Mouse (Mus musculus) stomach, embryonic 16.5 days (tissue): ENCODE results near the gene Ngfr. TPM values are rescaled to one million over a fixed set of nuclear protein-coding genes. Genes with fewer than 3 reads are reported as not detected.

Experiments used
- ATAC-seq: fragments of 200-750 bp; cut with Nextera tagmentation; 2 replicates; pipeline ENCODE4 v1.8.0; 2017; ENCODE audit warnings: moderate number of reproducible peaks, moderate TSS enrichment; ENCODE audit not compliant: insufficient read depth, low FRiP score
- H3K27ac ChIP-seq: fragments of 300-500 bp; sonication (generic); 2 replicates; pipeline ENCODE4 v1.5.1; 2014; ENCODE audit warnings: low read length
- H3K27me3 ChIP-seq: fragments of 300-500 bp; sonication (generic); 2 replicates; pipeline ENCODE4 v1.6.1; 2014; ENCODE audit warnings: low read length, control low read depth, mixed read lengths; ENCODE audit not compliant: control insufficient read depth, insufficient read depth
- H3K36me3 ChIP-seq: fragments of 300-500 bp; sonication (generic); 2 replicates; pipeline ENCODE4 v1.6.1; 2014; ENCODE audit warnings: low read length; ENCODE audit not compliant: control insufficient read depth, insufficient read depth
- H3K4me1 ChIP-seq: fragments of 300-500 bp; sonication (generic); 2 replicates; pipeline ENCODE4 v1.6.1; 2014; ENCODE audit warnings: low read length, control low read depth, mixed read lengths; ENCODE audit not compliant: control insufficient read depth, insufficient read depth
- H3K4me2 ChIP-seq: fragments of 300-500 bp; sonication (generic); 2 replicates; pipeline ENCODE4 v1.6.1; 2014; ENCODE audit warnings: low read depth, low read length, mixed read lengths
- H3K4me3 ChIP-seq: fragments of 300-500 bp; sonication (generic); replicated peaks from 2 replicates; pipeline ENCODE4 v1.5.1; 2014; ENCODE audit warnings: mild to moderate bottlenecking, low read length
- H3K9ac ChIP-seq: fragments of 300-500 bp; sonication (generic); 2 replicates; pipeline ENCODE4 v1.6.1; 2014; ENCODE audit warnings: low read length
- H3K9me3 ChIP-seq: fragments of 300-500 bp; sonication (generic); replicated peaks from 2 replicates; pipeline ENCODE4 v1.6.1; 2016; ENCODE audit warnings: low read length, control low read depth; ENCODE audit not compliant: control insufficient read depth
- WGBS: fragments of 180-500 bp; shearing (Covaris S2); extraction: QIAGEN DNeasy Blood & Tissue Kit; methylation state at CpG from one replicate; pipeline ENCODE4 v1.1.7; 2014; 5-methylcytosine and 5-hydroxymethylcytosine counted together
- polyA plus RNA-seq: library from polyadenylated mRNA; unstranded; fragments of >200 nt; fragmentation: Nextera tagmentation; extraction: Ambion mirVana; gene quantifications from 2 replicates; pipeline ENCODE4 v1.2.1, GENCODE M21; 2015

Ngfr gene
- 13.2 and 15.0 TPM in 2 replicates for polyA plus RNA-seq

DNA sequence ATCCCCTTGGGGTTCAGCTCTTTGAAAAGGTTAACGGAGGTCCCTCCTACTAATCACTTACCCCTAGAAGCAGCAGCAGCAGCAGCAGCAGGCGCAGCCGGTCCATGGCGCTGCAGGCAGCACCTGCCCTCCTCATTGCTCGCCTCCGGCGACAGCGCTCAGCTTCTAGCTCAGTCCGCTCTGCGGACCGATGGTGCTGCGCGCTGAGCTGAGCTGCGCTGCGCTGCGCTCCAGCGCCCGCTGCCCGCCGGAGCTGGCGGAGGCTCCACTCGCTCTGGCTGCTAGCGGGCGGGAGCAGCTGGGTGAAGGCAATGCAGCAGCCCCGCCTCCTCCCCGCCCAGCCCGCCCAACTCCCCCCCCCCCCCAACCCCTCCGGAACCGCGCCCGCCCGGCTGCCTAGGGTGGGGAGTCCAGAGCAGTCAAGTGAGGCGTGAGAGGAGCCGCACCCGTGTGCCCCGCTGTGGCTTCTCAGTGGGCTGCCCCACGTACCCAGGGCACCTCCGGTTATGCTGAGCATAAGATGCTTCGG lies at the start of gene Ngfr:
Gene Ngfr (minus strand): TSS at position 313 of the 529 bp plus-strand sequence.
- no peaks in the 10 kb centered on the region for H3K9me3 ChIP-seq
- H3K9ac ChIP-seq, result peak within 1 kb of the TSS; percentile 65
- no peaks in the 10 kb centered on the region for H3K36me3 ChIP-seq
- no peak within 1 kb of the TSS for H3K27ac ChIP-seq
- H3K4me1 ChIP-seq, result peaks cover 26% of the 10 kb centered on the region
- peaks cover 48% of the 10 kb centered on the region for H3K27me3 ChIP-seq
- peak within 1 kb of the TSS; percentile 48 for H3K4me3 ChIP-seq
- peak within 1 kb of the TSS; percentile 76 for H3K4me2 ChIP-seq
- peak; percentile 71 for ATAC-seq
- under 1% methylated on average over 35 of the region's 39 CpGs for WGBS

GRCm38 (mm10) chr11:95635030-95635429 lies 47.5 kb upstream of the Ngfr start:
- H3K9ac ChIP-seq, result no peak overlapping the region
- no peak overlapping the region for H3K27ac ChIP-seq
- H3K4me1 ChIP-seq, result peaks cover 14% of the 10 kb centered on the region
- no peak overlapping the region for H3K4me2 ChIP-seq
- WGBS, result 13% methylated on average over 2 of the region's 2 CpGs
- ATAC-seq, result no peak
- no peaks in the 10 kb centered on the region for H3K36me3 ChIP-seq
- H3K27me3 ChIP-seq, result no peaks in the 10 kb centered on the region
- H3K9me3 ChIP-seq, result no peaks in the 10 kb centered on the region
- H3K4me3 ChIP-seq, result no peak overlapping the region

DNA sequence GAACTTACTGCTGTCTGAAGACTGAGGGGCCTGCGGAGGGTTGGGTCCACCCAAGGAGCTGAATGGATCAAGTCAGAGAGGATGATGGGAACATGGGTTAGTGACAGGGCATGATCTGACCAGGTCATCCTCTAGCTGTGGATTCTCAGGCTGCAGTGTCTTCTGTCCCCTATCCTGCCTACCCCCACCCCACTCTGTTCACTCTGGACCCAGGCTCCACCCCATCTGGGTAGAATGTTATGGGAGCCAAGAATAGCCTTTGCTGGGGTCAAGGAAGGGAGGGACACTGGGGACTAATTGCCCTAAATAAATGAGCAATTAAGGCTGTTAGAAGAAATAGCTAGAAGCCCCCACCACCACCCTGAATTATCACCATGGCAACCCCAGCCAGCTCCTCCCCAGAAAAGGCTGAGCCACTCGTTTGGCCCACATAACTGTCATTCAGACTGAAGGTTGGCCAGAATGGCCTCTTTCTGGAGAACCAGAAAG lies 46.0 kb upstream of the Ngfr start:
- H3K36me3 ChIP-seq, result no peaks in the 10 kb centered on the region
- WGBS, result 70% methylated on average over 2 of the region's 2 CpGs
- H3K4me1 ChIP-seq, result peaks cover 14% of the 10 kb centered on the region
- H3K4me2 ChIP-seq, result no peak overlapping the region
- no peak overlapping the region for H3K9ac ChIP-seq
- H3K4me3 ChIP-seq, result no peak overlapping the region
- ATAC-seq, result no peak
- no peaks in the 10 kb centered on the region for H3K27me3 ChIP-seq
- no peaks in the 10 kb centered on the region for H3K9me3 ChIP-seq
- H3K27ac ChIP-seq, result 0 out of 2 replicates have a peak overlapping the region, but pooled peaks have one; percentile 12

DNA sequence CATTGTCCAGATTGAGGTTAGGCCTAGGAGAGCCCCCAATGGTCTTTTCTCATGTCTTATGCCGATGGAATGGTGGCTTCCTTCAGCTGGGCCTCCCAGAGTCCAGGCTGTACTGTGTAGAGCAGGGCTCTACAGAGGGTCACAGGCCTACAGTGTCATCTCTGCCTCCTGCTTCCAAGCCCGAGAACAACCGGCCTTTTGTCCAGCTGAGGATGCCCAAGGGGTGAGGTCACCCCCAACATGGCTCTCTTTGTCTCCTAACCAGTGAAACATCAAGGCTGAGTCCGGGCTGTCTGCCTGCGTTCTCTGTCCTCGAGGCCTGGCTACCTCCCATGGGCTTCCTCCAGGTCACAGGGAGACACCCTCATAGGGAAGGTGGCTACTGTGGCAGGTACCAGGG lies 44.9 kb upstream of the Ngfr start:
- peak overlapping the region; percentile 31; the same call in 1 of the 2 replicates for H3K27ac ChIP-seq
- H3K4me3 ChIP-seq, result no peak overlapping the region
- H3K4me1 ChIP-seq, result peaks cover 14% of the 10 kb centered on the region
- 0 out of 2 replicates have a peak overlapping the region, but pooled peaks have one; percentile 6 for H3K9ac ChIP-seq
- ATAC-seq, result no peak
- H3K27me3 ChIP-seq, result no peaks in the 10 kb centered on the region
- H3K36me3 ChIP-seq, result no peaks in the 10 kb centered on the region
- WGBS, result 77% methylated on average over 6 of the region's 6 CpGs
- H3K4me2 ChIP-seq, result no peak overlapping the region
- no peaks in the 10 kb centered on the region for H3K9me3 ChIP-seq

DNA sequence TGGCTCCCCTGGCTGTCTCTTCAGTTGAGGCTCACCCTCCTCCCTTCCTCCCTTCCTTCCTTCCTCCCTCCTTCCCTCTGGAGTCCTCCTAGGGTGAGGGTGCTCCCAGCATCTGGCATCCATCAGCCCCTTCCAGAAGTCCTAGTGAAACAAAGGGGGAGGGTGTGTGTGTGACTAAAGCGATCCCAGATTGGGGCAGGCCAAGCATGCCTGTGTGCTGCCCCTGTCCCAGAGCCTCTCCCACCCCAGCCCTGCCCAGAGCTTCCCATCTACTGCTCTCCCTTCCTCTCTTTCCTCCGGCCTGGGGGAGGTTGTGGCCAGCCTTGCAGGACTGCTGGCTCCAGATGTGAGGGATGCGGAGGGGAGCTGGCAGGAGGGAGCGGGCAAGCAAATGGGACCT lies 43.8 kb upstream of the Ngfr start:
- Histone ChIP-seq H3K27me3 (no peaks in the 10 kb centered on the region), H3K36me3 (no peaks in the 10 kb centered on the region), H3K9me3 (no peaks in the 10 kb centered on the region), H3K9ac (peak overlapping the region; percentile 32; the same call in 1 of the 2 replicates), H3K4me1 (peaks cover 14% of the 10 kb centered on the region), H3K27ac (peak overlapping the region; percentile 31; the same call in 1 of the 2 replicates), H3K4me2 (no peak overlapping the region), H3K4me3 (no peak overlapping the region)
- ATAC-seq, result peak; percentile 75
- WGBS, result 33% methylated on average over 4 of the region's 4 CpGs

DNA sequence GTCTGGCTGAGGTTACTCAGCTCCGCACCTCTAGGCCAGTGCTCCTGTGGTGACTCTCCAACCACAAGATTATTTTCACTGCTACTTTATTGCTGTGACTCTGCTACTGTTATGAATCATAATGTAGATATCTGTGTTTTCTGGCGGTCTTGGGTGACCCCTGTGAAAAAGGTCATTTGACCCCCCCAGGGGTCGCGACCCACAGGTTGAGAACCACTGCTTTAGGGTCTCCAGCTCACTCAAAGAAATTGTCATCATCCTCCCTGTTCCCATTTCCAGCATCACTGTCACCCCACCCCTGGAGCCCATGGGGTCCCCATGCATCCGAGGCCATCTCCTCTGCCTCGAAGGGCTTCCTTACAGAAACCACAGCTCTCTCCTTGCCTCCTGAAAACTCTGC lies 43.0 kb upstream of the Ngfr start:
- ATAC-seq, result no peak
- no peak overlapping the region for H3K4me3 ChIP-seq
- 83% methylated on average over 6 of the region's 6 CpGs for WGBS
- H3K4me2 ChIP-seq, result no peak overlapping the region
- no peak overlapping the region for H3K9ac ChIP-seq
- no peaks in the 10 kb centered on the region for H3K9me3 ChIP-seq
- H3K36me3 ChIP-seq, result no peaks in the 10 kb centered on the region
- H3K4me1 ChIP-seq, result peaks cover 14% of the 10 kb centered on the region
- H3K27me3 ChIP-seq, result no peaks in the 10 kb centered on the region
- H3K27ac ChIP-seq, result no peak overlapping the region

GRCm38 (mm10) chr11:95622426-95622825 lies 34.9 kb upstream of the Ngfr start:
- no peak for ATAC-seq

GRCm38 (mm10) chr11:95621541-95622130 lies 34.1 kb upstream of the Ngfr start:
- H3K4me1 ChIP-seq, result peaks cover 20% of the 10 kb centered on the region
- no peak for ATAC-seq

More at GRCm38 (mm10) chr11:95622426-95622825, 34.9 kb upstream of the Ngfr start:
- 53% methylated on average over 8 of the region's 8 CpGs for WGBS
- Histone ChIP-seq H3K27me3 (no peaks in the 10 kb centered on the region), H3K36me3 (no peaks in the 10 kb centered on the region), H3K9me3 (no peaks in the 10 kb centered on the region), H3K4me1 (peaks cover 19% of the 10 kb centered on the region), H3K4me3 (no peak overlapping the region), H3K4me2 (no peak overlapping the region), H3K27ac (no peak overlapping the region), H3K9ac (no peak overlapping the region)

DNA sequence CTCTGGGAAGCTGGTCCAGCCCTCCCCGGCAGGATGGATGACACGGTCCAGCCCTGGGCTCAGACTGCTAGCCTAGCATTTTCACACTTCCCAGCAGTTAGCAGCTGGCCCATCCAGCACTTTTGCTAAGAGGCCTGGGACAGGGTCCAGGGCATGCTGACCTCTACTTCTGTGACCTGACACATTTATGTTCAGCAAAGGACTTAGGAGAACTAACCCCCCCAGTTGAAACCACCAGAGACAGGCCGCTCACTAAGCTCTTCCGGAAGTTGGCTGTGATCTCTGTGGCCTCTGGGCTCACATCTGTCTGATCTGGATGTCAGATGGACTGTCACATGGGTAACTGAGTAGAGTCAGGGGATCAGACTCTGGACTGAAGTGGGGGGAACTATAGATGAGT lies 33.5 kb upstream of the Ngfr start:
- WGBS, result 36% methylated on average over 4 of the region's 4 CpGs
- Histone ChIP-seq H3K4me3 (no peak overlapping the region), H3K4me1 (peaks cover 20% of the 10 kb centered on the region), H3K4me2 (no peak overlapping the region), H3K36me3 (no peaks in the 10 kb centered on the region), H3K9ac (no peak overlapping the region), H3K27ac (no peak overlapping the region), H3K27me3 (no peaks in the 10 kb centered on the region), H3K9me3 (no peaks in the 10 kb centered on the region)
- ATAC-seq, result peak; percentile 56; the same call in 1 of the 2 replicates

More at GRCm38 (mm10) chr11:95621541-95622130, 34.1 kb upstream of the Ngfr start:
- no peak overlapping the region for H3K27ac ChIP-seq
- no peaks in the 10 kb centered on the region for H3K36me3 ChIP-seq
- no peak overlapping the region for H3K4me2 ChIP-seq
- no peaks in the 10 kb centered on the region for H3K27me3 ChIP-seq
- no peaks in the 10 kb centered on the region for H3K9me3 ChIP-seq
- WGBS, result 35% methylated on average over 9 of the region's 9 CpGs
- H3K9ac ChIP-seq, result 0 out of 2 replicates have a peak overlapping the region, but pooled peaks have one; percentile 29
- no peak overlapping the region for H3K4me3 ChIP-seq
